Mouse (Mus musculus): ENCODE data around the gene Gen1. TPM values are rescaled to one million over a fixed set of nuclear protein-coding genes. Genes with fewer than 3 reads are reported as not detected.

The Gen1 gene
- polyA plus RNA-seq, 1 experiment, result 1.1 TPM

DNA sequence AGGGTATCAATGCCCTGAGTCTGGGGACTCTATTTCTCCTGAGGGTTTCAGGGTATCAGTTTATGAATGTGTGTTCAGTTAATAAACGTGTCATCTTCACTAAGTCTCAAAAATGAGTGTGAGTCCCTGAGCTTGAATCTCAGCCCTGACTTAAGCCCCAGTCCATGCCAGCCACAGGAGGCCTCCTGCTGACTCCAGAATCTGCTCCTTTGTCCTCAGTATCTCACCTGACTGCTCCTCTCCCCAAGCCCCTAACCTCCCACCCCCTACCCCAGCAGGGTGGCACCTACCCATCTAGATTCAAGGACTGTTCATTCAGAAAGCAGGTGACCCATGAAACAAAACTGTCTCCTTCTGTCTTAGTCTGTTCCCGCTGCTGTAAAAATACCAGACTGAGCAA, 67.0 kb downstream of the Gen1 start:
- Histone ChIP-seq H3K27me3 (ENCODE audit: control insufficient read depth) (no peaks in the 10 kb centered on the region), H3K9me3 (ENCODE audit: control insufficient read depth, low read length) (no peaks in the 10 kb centered on the region), H3K4me3 (replicated peaks) (no peak overlapping the region), H3K36me3 (ENCODE audit: control insufficient read depth) (no peaks in the 10 kb centered on the region), H3K4me1 (ENCODE audit: control insufficient read depth) (no peaks in the 10 kb centered on the region)
- no peak for TF ChIP-seq TAL1 (IDR thresholded peaks at IDR 0.05; ENCODE audit: low read length)
- TF ChIP-seq GATA1 (IDR thresholded peaks at IDR 0.05; ENCODE audit: low read length), result no peak

- no peak for TF ChIP-seq GATA1 (IDR thresholded peaks at IDR 0.05; ENCODE audit: low read length)
- TF ChIP-seq TAL1 (IDR thresholded peaks at IDR 0.05; ENCODE audit: low read length), result no peak
- no peaks in the 10 kb centered on the region for H3K36me3 ChIP-seq (ENCODE audit: control insufficient read depth)
- no peak overlapping the region for H3K4me3 ChIP-seq (replicated peaks)
- no peaks in the 10 kb centered on the region for H3K4me1 ChIP-seq (ENCODE audit: control insufficient read depth)
- H3K9me3 ChIP-seq (ENCODE audit: control insufficient read depth, low read length), result no peaks in the 10 kb centered on the region
- H3K27me3 ChIP-seq (ENCODE audit: control insufficient read depth), result no peaks in the 10 kb centered on the region
These were observed 67.6 kb downstream of the Gen1 start for GRCm38 (mm10) chr12:11198026-11198425.

GRCm38 (mm10) chr12:11196830-11197229, 68.8 kb downstream of the Gen1 start:
- TF ChIP-seq TAL1 (IDR thresholded peaks at IDR 0.05; ENCODE audit: low read length) (no peak), GATA1 (IDR thresholded peaks at IDR 0.05; ENCODE audit: low read length) (no peak)
- H3K4me3 ChIP-seq (replicated peaks), result no peak overlapping the region
- H3K27me3 ChIP-seq (ENCODE audit: control insufficient read depth), result no peaks in the 10 kb centered on the region
- H3K36me3 ChIP-seq (ENCODE audit: control insufficient read depth), result no peaks in the 10 kb centered on the region
- no peaks in the 10 kb centered on the region for H3K9me3 ChIP-seq (ENCODE audit: control insufficient read depth, low read length)
- H3K4me1 ChIP-seq (ENCODE audit: control insufficient read depth), result no peaks in the 10 kb centered on the region

DNA sequence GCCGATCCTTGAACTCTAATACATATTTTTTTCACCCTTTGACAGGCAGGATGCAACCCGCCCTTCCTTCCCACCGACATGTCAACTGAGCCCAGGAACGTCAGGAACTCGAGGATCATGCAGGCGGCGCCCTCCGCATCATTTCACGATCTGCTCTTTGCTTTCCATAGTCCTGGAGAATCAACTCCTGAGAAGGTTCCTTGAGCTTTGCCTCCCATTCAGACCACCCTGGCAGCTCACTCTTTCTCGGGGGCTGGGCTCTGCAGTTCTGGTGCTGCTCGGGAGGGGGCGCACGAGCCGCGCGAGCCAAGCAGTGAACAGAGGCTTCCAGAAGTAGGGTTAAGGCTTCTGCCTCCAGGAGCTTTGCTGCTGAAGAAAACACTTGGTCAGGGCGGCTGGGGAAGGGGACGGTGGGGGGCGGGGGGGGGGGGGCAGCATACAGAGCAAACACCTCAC, 69.4 kb downstream of the Gen1 start:
- H3K4me3 ChIP-seq (replicated peaks), result no peak overlapping the region
- H3K27me3 ChIP-seq (ENCODE audit: control insufficient read depth), result no peaks in the 10 kb centered on the region
- TF ChIP-seq TAL1 (IDR thresholded peaks at IDR 0.05; ENCODE audit: low read length), result no peak
- TF ChIP-seq GATA1 (IDR thresholded peaks at IDR 0.05; ENCODE audit: low read length), result no peak
- H3K9me3 ChIP-seq (ENCODE audit: control insufficient read depth, low read length), result no peaks in the 10 kb centered on the region
- no peaks in the 10 kb centered on the region for H3K36me3 ChIP-seq (ENCODE audit: control insufficient read depth)
- H3K4me1 ChIP-seq (ENCODE audit: control insufficient read depth), result no peaks in the 10 kb centered on the region

- Histone ChIP-seq H3K4me1 (ENCODE audit: control insufficient read depth) (no peaks in the 10 kb centered on the region), H3K27me3 (ENCODE audit: control insufficient read depth) (no peaks in the 10 kb centered on the region), H3K4me3 (replicated peaks) (no peak overlapping the region), H3K36me3 (ENCODE audit: control insufficient read depth) (no peaks in the 10 kb centered on the region), H3K9me3 (ENCODE audit: control insufficient read depth, low read length) (no peaks in the 10 kb centered on the region)
- no peak for TF ChIP-seq GATA1 (IDR thresholded peaks at IDR 0.05; ENCODE audit: low read length)
- TF ChIP-seq TAL1 (IDR thresholded peaks at IDR 0.05; ENCODE audit: low read length), result no peak
These were observed 70.6 kb downstream of the Gen1 start for GRCm38 (mm10) chr12:11195031-11195430.

Other genes with a start within 250 kb of the Gen1 start
- not detected in 2 replicates for gene Kcns3, start 114.7 kb downstream of the Gen1 start, polyA plus RNA-seq (2012)
- not detected in 2 replicates for gene Msgn1, start 56.8 kb downstream of the Gen1 start, polyA plus RNA-seq (2012)
- 3.6 and 4.8 TPM in 2 replicates for gene Smc6, start 85 bp upstream of the Gen1 start, polyA plus RNA-seq (2012)
- gene Vsnl1, start 170.8 kb upstream of the Gen1 start, polyA plus RNA-seq (2012), result not detected in 2 replicates
- not detected in 2 replicates for gene Rad51ap2, start 190.3 kb upstream of the Gen1 start, polyA plus RNA-seq (2012)